Mouse (Mus musculus) embryo, embryonic 10.5 days (tissue): ENCODE results near the gene Ntrk2.
A peak's percentile ranks its signal among the peaks of the same experiment; 100 is the strongest.
"Not testable (repeated sequence)": the region's sequence is repeated elsewhere in the genome, so short reads cannot be mapped to it uniquely, and the experiment has no call there.

Source experiments
- DNase-seq: peaks from one replicate; pipeline ENCODE4 v3.0.0-alpha.2; 2015; ENCODE audit warnings: low spot score

Ntrk2 gene

DNA sequence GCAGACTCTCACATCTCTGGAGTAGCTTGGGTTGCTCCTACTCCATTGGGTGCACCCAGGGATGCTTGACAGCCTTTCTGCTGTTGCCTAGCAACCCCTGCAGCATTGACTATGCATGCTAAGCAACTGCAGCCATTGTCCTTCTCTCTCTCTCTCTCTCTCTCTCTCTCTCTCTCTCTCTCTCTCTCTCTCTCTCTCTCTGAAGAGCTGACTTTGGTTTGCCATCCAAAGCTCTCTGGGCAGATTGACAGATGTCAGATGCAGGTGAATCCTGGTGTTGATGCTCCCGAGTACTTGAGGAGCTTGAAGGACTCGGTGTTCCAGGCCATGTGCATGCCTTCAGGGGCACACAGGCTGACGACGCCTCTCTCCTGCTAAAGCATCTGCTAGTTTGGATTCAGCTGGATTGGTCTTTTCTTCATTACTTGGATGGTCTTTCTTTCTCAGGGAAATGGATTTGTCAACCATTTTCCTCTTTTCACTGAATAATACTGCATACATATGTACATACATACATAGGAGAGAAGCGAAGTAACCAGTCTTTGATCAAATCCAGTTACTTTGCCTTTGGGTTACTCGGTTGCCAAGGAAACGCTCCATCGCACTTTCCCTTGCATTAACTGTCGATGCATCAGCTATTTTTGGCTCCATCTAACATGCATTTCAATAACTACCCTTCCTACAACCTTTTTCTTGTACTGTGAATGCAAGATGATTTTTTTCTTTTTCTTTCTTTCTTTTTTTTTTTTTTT, 234.8 kb downstream of the Ntrk2 start:
- DNase-seq = peak; percentile 87

- DNase-seq = no peak
Observed at GRCm38 (mm10) chr13:59052188-59052587, 245.8 kb downstream of the Ntrk2 start.

DNA sequence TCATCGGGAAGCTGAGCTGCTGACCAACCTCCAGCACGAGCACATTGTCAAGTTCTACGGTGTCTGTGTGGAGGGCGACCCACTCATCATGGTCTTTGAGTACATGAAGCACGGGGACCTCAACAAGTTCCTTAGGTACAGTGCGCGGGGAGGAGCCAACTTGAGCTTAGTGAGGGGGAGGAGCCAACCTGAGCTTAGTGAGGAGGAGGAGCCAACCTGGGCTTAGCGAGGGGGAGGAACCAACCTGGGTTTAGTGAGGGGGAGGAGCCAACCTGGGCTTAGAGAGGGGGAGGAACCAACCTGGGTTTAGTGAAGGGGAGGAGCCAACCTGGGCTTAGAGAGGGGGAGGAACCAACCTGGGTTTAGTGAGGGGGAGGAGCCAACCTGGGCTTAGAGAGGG, 248.0 kb downstream of the Ntrk2 start:
- not testable (repeated sequence) for DNase-seq

GRCm38 (mm10) chr13:59056859-59057258, 250.5 kb downstream of the Ntrk2 start:
- no peak for DNase-seq

- DNase-seq = no peak
Observed at GRCm38 (mm10) chr13:59057886-59058285, 251.5 kb downstream of the Ntrk2 start.

DNA sequence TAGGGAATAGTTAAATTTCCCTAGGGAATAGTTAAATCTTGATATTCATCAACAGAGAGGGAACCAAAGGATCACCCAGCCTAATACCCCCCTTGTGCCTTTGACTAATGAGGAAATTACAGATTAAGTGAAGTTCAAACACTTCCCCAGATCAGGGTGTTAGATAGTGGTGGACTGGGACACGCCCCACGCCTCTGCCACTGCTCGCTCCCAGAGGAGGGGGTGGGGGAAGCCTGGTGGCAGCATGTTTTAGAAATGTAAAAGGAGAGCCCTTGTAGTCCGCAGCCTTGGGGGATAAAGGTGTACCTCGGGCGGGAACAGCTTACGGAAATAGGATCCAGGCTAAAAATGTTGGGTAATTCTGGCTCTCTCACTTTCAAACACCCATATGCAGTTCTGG, 252.7 kb downstream of the Ntrk2 start:
- DNase-seq = no peak

- no peak for DNase-seq
Observed at GRCm38 (mm10) chr13:59065677-59066076, 259.3 kb downstream of the Ntrk2 start.

- peak; percentile 87 for DNase-seq
Observed at GRCm38 (mm10) chr13:59073635-59074256, 267.4 kb downstream of the Ntrk2 start.

DNA sequence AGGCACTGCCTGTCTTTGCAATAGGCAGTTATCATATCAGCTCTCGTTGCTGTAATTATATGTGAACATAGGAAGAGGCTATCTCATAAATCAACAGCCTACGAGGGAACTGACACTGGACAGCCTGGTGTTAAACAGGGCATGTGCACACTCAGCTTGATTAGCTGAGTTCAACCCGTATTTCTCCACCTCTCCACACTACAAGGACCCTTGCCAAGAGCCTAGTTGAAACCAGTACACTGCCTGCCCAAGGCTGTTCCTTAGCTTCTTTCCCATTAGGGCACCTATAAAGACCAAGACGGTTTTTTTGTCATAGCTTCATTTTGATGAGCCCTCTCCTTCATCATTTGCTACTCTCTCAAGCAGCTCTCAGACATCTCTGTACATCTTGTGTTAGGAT, 270.1 kb downstream of the Ntrk2 start:
- DNase-seq = no peak

DNA sequence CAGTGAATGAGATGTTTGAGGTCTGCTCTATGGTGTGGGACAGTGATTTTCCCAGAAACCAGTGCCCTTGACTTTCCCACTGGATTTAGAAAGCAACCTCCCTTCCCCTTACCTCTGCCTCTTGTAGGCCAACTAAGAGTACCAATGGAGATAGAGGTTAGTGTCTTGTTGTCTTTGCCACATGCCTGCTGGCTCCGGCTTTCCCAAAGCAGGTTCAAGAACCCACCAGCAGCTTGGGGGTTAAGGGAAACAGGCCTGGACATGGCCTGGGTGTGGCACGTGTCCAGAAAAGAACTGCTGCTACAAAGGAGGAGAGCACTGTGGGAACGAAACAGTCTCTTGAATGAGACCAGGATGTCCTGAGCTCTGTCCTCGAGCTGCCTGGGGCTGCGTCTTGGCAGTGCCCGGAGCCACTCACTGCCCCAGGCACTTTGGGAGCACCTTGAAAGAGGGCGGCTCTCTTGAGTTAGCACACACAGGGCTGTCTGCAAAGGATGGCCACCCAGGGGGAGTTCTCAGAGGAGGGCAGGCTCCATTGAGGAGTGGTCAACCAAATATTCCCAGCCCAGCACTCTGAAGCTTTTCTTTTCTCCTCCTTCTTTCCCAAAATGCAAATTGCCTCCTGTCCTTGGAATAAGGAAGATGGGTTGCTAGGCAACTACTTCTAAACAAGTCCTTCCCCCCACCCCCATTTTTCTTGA, 273.5 kb downstream of the Ntrk2 start:
- peak; percentile 63 for DNase-seq

DNA sequence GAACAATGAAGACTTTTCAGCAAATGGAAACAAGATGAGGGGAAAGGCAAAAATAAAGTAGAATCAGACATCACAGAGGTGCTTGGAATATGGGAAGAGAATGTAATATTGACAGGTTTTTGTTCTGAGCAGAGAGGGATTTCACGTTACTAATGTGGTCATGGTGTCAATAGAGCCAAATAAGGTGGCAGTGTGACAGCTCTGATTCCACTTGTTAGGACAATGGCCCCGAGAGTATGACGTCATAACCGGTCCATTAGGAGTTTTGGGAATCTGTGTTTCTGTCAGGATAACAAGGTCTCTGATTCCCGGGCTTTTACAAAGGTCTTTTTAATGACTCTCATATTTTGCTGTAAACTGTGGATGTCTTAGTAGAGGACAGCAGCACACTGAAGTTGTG, 274.1 kb downstream of the Ntrk2 start:
- DNase-seq = no peak

DNA sequence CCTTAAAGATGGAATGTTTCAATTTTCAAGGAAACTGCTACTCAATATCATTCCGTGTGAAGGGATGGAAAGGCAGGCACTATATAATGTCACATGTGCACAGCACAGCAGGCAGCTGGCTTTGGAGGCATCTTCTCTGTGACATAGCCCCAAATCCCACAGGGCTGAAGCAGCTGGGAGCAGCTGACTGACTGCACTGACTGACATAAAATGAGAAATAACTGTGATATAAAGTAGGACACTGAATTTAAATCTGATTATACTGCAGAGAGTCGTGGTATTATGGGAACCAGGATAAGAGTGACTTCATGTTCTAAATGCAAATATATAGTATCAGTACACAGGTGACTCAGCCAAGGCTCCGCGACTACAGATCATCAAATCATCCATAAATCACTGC, 282.6 kb downstream of the Ntrk2 start:
- DNase-seq = no peak

DNA sequence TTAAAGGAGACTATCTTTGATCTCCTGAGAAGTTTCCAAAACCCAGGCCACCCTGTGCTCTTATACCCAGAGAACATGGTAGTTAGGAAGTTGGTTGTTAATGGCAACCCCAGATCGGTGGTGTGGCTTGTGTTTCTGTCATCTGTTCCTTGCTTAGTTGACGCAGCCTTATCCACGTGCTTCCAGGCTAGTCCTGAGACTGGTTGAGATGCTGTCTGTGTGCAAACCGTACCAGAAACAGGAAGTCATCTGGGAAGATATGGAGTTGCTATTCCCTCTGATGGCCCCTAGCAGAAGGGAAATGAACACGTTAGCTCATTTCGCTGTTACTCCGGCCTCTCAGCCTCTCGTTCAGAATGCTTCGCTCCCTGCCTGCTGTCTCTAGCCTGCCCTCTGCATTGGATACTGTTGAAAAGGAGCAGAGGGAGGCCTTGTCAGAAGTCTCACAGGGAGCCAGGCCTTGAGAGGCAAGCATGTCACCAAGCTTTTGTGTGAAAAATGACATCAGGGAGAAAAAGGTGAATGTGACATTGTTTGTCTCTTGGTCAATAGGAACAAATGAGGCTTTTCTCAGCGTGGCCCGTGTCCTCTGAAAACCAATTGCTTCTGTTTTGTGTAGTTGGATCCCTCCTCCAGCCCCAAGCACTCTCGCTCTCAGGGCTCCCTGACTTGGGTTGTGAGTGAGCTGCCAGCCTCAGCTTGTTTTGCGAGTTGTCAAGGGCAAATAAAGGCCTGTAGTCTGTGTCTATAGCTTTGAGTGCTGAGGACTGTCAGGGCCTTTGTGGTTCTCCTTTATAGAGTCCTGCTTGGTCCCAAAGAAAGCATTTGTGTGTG, 285.0 kb downstream of the Ntrk2 start:
- peak; percentile 76 for DNase-seq

DNA sequence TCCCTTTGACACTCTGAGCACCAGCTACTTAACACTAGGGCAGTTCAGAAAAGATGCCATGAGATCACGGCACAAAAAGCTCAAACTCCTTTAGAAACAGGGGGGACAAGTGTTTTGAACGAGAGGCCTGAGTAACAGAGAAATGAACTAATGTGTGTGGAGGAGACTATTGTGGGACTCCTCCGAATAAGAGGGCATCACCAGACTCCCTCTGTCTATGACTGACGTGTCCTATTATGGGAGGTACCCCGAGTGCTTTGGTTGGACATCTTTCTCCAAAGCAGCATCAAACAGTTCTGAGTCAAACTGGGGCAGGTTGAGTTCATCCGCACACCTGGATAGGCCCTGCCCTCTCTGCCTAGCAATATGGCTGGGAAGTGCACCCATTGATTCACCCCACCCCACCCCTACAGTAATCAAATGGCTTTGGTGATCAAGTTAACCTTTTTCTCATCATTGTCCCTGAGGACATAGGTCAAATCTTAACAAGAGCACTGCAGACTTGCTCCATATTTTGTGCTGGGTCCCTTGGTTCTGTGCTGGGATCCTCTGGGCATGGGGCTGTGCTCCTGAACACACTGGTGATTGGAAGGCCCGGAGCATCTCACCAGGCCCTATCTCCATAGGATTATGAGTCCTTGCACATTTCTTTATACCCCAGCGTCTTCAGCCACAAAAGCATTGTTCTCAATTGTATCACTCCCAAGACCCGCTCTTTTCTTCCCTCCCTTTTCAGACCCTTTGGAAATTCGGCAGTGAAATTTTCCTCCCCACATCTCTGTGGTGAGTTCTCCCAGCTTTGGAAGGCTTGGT, 285.9 kb downstream of the Ntrk2 start:
- DNase-seq = no peak

- DNase-seq = peak; percentile 90
Observed at GRCm38 (mm10) chr13:59092858-59093154, 286.4 kb downstream of the Ntrk2 start.

DNA sequence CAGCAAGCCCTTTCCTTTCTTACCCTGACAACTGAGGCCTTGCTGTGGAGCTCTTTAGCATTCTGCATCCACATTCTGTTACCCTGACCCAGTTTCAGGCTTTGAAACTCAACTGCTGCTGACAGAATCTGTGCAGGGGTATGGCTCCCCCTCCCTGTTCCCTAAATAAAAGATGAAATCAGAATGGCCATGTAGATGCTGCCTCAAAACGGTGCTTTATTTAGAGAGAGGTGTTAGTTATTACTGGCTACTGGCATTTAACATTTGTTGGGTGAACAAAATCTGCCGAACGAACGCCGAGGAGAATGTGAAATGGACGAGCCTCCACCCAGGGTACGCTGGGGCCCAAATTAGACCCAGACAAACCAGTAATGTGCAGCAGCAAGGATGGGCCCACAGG, 288.4 kb downstream of the Ntrk2 start:
- DNase-seq = no peak

DNA sequence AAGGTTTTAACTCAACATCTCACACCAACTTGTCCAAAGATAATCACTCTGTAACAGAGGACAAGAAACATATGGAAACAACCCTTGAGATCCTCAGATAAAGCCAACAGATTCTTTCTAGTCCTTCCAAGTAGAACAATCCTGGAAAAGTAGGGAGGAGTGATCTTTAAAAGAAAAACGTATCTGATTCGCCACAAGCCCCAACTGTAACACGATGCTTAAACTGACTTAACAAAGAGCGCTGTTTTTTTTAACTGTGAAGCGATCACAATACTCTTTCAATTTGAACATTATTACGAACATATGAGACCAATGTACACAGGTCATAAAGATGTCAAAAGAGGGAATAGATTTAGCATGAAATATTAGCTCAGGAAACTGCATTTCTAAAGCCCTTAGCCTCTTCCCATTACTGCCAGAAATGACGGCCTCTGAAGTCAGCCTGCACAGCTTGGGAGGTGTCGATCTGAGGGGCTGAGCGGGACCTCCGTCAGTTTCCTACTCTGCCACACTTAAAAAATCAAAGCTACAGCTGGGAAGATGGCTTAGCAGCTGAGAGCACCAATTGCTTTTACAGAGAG, 289.5 kb downstream of the Ntrk2 start:
- no peak for DNase-seq

DNA sequence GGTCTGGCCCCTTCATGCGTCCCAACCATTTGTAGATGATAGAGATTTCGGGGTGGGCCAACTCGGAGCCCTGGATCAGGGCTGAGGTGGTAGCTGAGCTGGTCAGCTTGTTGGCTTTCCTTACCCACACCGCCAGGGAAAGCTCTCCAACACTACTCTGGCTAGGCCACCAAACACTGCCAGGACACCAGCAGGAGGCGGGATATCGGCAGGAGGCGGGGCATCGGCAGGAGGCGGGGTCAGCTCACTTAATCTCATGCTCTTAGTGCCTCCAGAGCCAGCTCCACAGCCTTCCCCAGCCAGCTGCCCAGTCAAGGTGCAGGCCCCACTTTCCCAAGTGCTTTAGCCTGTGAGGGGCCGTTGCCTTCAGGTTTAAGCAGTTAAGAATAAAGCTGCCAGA, 293.7 kb downstream of the Ntrk2 start:
- DNase-seq = no peak

DNA sequence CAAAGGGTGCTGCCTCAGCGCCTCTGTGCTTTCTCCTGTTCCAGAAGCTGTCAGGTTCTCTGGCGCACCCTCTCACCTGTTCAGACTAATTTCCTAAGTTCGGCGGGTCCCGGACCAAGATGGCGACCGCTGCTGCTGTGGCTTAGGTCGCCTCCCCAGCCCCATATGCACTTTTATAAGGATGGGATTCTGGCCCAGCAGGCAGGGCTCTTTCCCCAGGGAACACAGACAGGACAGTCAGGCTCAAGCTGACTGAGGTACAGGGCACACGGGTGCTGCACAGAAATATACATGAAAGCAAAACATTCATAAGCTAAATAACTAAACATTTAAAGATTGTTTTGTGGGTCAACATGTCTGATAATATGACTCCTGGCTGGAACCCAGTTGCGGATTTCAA, 301.4 kb downstream of the Ntrk2 start:
- DNase-seq = not testable (repeated sequence)

DNA sequence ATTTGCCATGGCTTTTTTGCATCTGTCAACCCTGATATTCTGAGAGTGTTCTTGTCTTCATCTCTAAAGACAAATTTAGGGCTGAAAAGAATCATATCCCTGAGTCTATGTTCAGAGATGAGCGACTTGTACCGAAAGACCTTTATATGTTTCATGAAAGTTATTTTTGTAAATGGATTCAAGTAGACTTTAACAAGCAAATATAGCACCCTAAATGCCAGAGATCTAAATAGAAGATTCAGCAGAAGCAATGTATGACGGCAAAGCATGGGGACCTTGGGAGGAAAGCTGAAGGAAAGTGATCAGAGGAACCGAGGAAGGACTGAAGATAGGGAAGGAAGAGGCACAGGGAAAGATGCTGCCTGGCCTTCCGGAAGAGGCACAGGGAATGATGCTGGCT, 303.7 kb downstream of the Ntrk2 start:
- no peak for DNase-seq

- no peak for DNase-seq
Observed at GRCm38 (mm10) chr13:59114684-59115083, 308.3 kb downstream of the Ntrk2 start.
